Mouse (Mus musculus): ENCODE data around the gene Camk1d.

GRCm38 (mm10) chr2:5676786-5677185, 37.5 kb downstream of the Camk1d start:
- no peak for TF ChIP-seq CTCF (IDR thresholded peaks at IDR 0.05; ENCODE audit: control insufficient read depth, insufficient read depth, insufficient replicate concordance, low read depth, low read length)
- TF ChIP-seq POLR2A (IDR thresholded peaks at IDR 0.05; ENCODE audit: control insufficient read depth, low read depth, low read length), result no peak

All from testis, adult 2 months (tissue).